Mouse (Mus musculus) layer of hippocampus, postnatal 14 days (tissue): ENCODE measurements around the gene Ovol1. TPM values are rescaled to one million over a fixed set of nuclear protein-coding genes. Genes with fewer than 3 reads are reported as not detected.
A peak's percentile ranks its signal among the peaks of the same experiment; 100 is the strongest.

ENCODE experiments used
- DNase-seq, 2 experiments: peaks; one replicate each; pipeline ENCODE4 v3.0.0; 2021 to 2022; ENCODE audit warnings: low spot score in 2 of 2, mixed read lengths in 1 of 2
- long read RNA-seq, 2 experiments: library from polyadenylated mRNA; stranded (forward); transcript quantifications; one replicate each; pipeline ENCODE4 v2.0.0; 2021
- total RNA-seq, 2 experiments: library from RNA; stranded (reverse); gene quantifications; 2 replicates each; pipeline ENCODE4 v1.2.3; 2021

The Ovol1 gene
- total RNA-seq, result not detected
- long read RNA-seq, experiment 1, result 0 reads
- long read RNA-seq, experiment 2, result 0 reads

- DNase-seq, result no peak
Observed at GRCm38 (mm10) chr19:5560457-5561041, at the start of gene Ovol1. Gene Ovol1 (minus strand): TSS chr19:5560646.

- DNase-seq, result peak; percentile 92 to 99
Observed at GRCm38 (mm10) chr19:5609547-5610404, 49.3 kb upstream of the Ovol1 start, which contains the start of gene Kat5. Gene Kat5 (minus strand): TSS chr19:5610237.

- DNase-seq, result no peak
Observed at GRCm38 (mm10) chr19:5609171-5609546, 48.7 kb upstream of the Ovol1 start.

- DNase-seq, result no peak
Observed at GRCm38 (mm10) chr19:5608707-5609106, 48.3 kb upstream of the Ovol1 start.

GRCm38 (mm10) chr19:5607705-5608410, 47.4 kb upstream of the Ovol1 start:
- DNase-seq, result no peak

- DNase-seq, result no peak
Observed at GRCm38 (mm10) chr19:5606196-5606595, 45.8 kb upstream of the Ovol1 start.

- DNase-seq, result no peak
Observed at GRCm38 (mm10) chr19:5605126-5605525, 44.7 kb upstream of the Ovol1 start.

GRCm38 (mm10) chr19:5603664-5604063, 43.2 kb upstream of the Ovol1 start:
- no peak for DNase-seq

- DNase-seq, result peak; percentile 74 to 85
Observed at GRCm38 (mm10) chr19:5601752-5602541, 41.5 kb upstream of the Ovol1 start, which contains the start of gene Rnaseh2c. Gene Rnaseh2c (plus strand): TSS chr19:5601873.

- DNase-seq, result no peak
Observed at GRCm38 (mm10) chr19:5599224-5599623, 38.8 kb upstream of the Ovol1 start.

- DNase-seq, result no peak
Observed at GRCm38 (mm10) chr19:5591888-5592287, 31.4 kb upstream of the Ovol1 start.

- DNase-seq, result no peak
Observed at GRCm38 (mm10) chr19:5589159-5589558, 28.7 kb upstream of the Ovol1 start.

GRCm38 (mm10) chr19:5581995-5582394, 21.5 kb upstream of the Ovol1 start:
- no peak for DNase-seq

GRCm38 (mm10) chr19:5580776-5581175, 20.3 kb upstream of the Ovol1 start:
- DNase-seq, result no peak

GRCm38 (mm10) chr19:5579971-5580370, 19.5 kb upstream of the Ovol1 start:
- no peak for DNase-seq

- no peak for DNase-seq
Observed at GRCm38 (mm10) chr19:5575336-5575735, 14.9 kb upstream of the Ovol1 start.

- peak in 1 of 2 experiments; percentile 12 for DNase-seq
Observed at GRCm38 (mm10) chr19:5572331-5573125, 12.1 kb upstream of the Ovol1 start.

GRCm38 (mm10) chr19:5571831-5572230, 11.4 kb upstream of the Ovol1 start:
- DNase-seq, result no peak

- DNase-seq, result no peak
Observed at GRCm38 (mm10) chr19:5570353-5571246, 10.2 kb upstream of the Ovol1 start.
